Mouse (Mus musculus): ENCODE results near the gene Slc25a27. TPM values are rescaled to one million over a fixed set of nuclear protein-coding genes. Genes with fewer than 3 reads are reported as not detected.

The Slc25a27 gene
- not detected in 2 replicates for polyA plus RNA-seq (2012; ENCODE audit: insufficient read depth, low replicate concordance)

GRCm38 (mm10) chr17:43666576-43667289, at the start of gene Slc25a27:
TSS of gene Slc25a27 (minus strand) at chr17:43667214.
- Histone ChIP-seq H3K9me3 (no peaks in the 10 kb centered on the region), H3K27me3 (replicated peaks) (peaks cover 7% of the 10 kb centered on the region), H3K36me3 (replicated peaks; ENCODE audit: low read length) (no peaks in the 10 kb centered on the region), H3K4me3 (replicated peaks) (peak within 1 kb of the TSS; percentile 91), H3K4me1 (peaks cover 13% of the 10 kb centered on the region)
- TF ChIP-seq FLI1 (IDR thresholded peaks at IDR 0.05; ENCODE audit: low read length) (no peak), GATA1 (IDR thresholded peaks at IDR 0.05; ENCODE audit: borderline replicate concordance, low read length) (no peak)

DNA sequence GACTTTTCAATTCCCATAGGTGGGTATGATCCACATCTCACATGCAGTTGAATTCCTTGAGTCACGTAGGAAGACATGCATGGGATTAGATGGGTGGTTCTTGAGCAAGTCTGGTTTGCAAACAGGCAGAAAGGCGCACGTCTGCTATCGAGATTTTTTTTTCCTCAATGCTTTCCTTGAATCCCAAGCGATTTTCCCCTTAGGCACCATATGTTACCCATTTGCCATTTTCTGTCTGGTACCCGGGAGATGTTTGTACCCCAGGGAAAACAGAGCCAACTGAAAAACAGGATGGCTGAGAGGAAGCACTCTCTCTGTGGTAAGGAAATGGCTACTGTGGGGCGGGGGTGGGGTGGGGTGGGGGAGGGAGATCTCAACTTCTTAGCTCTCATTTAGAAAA, 49.6 kb upstream of the Slc25a27 start:
- H3K9me3 ChIP-seq = peaks cover 5% of the 10 kb centered on the region
- H3K4me1 ChIP-seq = no peaks in the 10 kb centered on the region
- H3K4me3 ChIP-seq (replicated peaks) = no peak overlapping the region
- H3K27me3 ChIP-seq (replicated peaks) = no peaks in the 10 kb centered on the region
- TF ChIP-seq GATA1 (IDR thresholded peaks at IDR 0.05; ENCODE audit: borderline replicate concordance, low read length) (no peak), FLI1 (IDR thresholded peaks at IDR 0.05; ENCODE audit: low read length) (no peak)
- H3K36me3 ChIP-seq (replicated peaks; ENCODE audit: low read length) = no peaks in the 10 kb centered on the region

- H3K27me3 ChIP-seq (replicated peaks) = no peaks in the 10 kb centered on the region
- H3K36me3 ChIP-seq (replicated peaks; ENCODE audit: low read length) = no peaks in the 10 kb centered on the region
- peaks cover 5% of the 10 kb centered on the region for H3K9me3 ChIP-seq
- no peak for TF ChIP-seq FLI1 (IDR thresholded peaks at IDR 0.05; ENCODE audit: low read length)
- no peak for TF ChIP-seq GATA1 (IDR thresholded peaks at IDR 0.05; ENCODE audit: borderline replicate concordance, low read length)
- no peak overlapping the region for H3K4me3 ChIP-seq (replicated peaks)
- no peaks in the 10 kb centered on the region for H3K4me1 ChIP-seq
Measured at GRCm38 (mm10) chr17:43714191-43714590, 47.2 kb upstream of the Slc25a27 start.

- Histone ChIP-seq H3K9me3 (peaks cover 10% of the 10 kb centered on the region), H3K36me3 (replicated peaks; ENCODE audit: low read length) (no peaks in the 10 kb centered on the region), H3K27me3 (replicated peaks) (no peaks in the 10 kb centered on the region), H3K4me3 (replicated peaks) (no peak overlapping the region), H3K4me1 (no peaks in the 10 kb centered on the region)
- TF ChIP-seq GATA1 (IDR thresholded peaks at IDR 0.05; ENCODE audit: borderline replicate concordance, low read length) (no peak), FLI1 (IDR thresholded peaks at IDR 0.05; ENCODE audit: low read length) (no peak)
Measured at GRCm38 (mm10) chr17:43711557-43712352, 44.7 kb upstream of the Slc25a27 start.

GRCm38 (mm10) chr17:43707254-43707653, 40.2 kb upstream of the Slc25a27 start:
- Histone ChIP-seq H3K9me3 (0 out of 2 replicates have a peak, but pooled peaks cover 5% of the 10 kb centered on the region), H3K4me3 (replicated peaks) (no peak overlapping the region), H3K27me3 (replicated peaks) (no peaks in the 10 kb centered on the region), H3K36me3 (replicated peaks; ENCODE audit: low read length) (no peaks in the 10 kb centered on the region), H3K4me1 (no peaks in the 10 kb centered on the region)
- TF ChIP-seq FLI1 (IDR thresholded peaks at IDR 0.05; ENCODE audit: low read length) (no peak), GATA1 (IDR thresholded peaks at IDR 0.05; ENCODE audit: borderline replicate concordance, low read length) (no peak)

- Histone ChIP-seq H3K4me1 (no peaks in the 10 kb centered on the region), H3K36me3 (replicated peaks; ENCODE audit: low read length) (no peaks in the 10 kb centered on the region), H3K9me3 (0 out of 2 replicates have a peak, but pooled peaks cover 5% of the 10 kb centered on the region), H3K4me3 (replicated peaks) (no peak overlapping the region), H3K27me3 (replicated peaks) (no peaks in the 10 kb centered on the region)
- no peak for TF ChIP-seq FLI1 (IDR thresholded peaks at IDR 0.05; ENCODE audit: low read length)
- no peak for TF ChIP-seq GATA1 (IDR thresholded peaks at IDR 0.05; ENCODE audit: borderline replicate concordance, low read length)
Measured at GRCm38 (mm10) chr17:43706749-43707148, 39.7 kb upstream of the Slc25a27 start.

DNA sequence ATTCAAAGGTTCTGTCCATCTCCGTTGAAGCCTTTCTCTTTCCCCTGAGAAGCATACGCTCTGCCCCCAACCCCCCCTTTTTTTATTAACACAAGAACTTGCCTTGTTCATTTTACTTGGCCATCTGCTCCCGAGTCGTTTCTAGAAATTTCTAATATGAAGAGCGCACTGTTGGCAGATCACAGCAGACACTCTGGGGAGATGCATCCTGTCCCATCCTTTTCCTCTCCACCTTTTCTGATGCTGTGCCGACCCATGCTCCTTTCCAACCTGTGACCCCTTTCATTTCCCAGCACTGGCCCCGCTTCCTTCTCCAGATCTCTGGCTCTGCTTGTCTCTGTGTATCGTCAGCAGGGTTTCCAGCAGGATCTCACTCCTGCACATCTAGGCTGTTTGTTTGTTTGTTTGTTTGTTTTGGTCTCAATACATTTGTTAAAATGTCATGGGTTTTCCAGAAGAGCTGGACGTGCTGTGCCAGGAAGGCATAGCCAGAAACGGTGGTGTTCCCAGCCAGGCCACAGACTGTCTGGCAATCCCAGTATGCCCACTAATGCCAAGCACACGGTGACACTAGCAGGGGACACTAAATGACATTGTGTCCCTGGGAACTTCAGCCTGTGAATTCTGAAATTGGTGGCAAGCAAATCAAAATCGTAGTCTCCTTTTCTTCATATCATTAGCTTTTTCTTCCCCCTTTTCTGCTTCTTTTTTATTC, 37.4 kb upstream of the Slc25a27 start:
- H3K4me1 ChIP-seq = no peaks in the 10 kb centered on the region; the same call in 1 of the 2 replicates
- TF ChIP-seq GATA1 (IDR thresholded peaks at IDR 0.05; ENCODE audit: borderline replicate concordance, low read length) = no peak
- TF ChIP-seq FLI1 (IDR thresholded peaks at IDR 0.05; ENCODE audit: low read length) = no peak
- H3K9me3 ChIP-seq = 0 out of 2 replicates have a peak, but pooled peaks cover 5% of the 10 kb centered on the region

DNA sequence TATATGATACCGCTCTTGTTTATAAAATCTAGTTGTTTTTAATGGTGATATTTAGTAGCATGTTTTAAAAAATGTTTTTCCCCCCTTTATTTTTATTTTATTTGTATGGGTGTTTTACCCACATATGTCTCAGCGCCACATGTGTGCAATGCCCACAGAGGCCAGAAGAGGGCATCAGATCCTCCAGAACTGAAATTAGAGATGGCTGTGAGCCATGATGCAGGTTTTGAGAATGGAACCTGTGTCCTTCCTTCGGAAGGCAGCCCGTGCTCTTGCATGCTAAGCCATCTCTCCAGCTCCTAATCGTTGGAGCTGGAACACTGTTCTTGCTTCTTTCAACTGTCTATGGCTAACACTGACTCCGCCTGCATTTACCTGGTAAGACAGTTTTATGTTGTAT, 34.0 kb upstream of the Slc25a27 start:
- H3K4me3 ChIP-seq (replicated peaks) = no peak overlapping the region
- TF ChIP-seq GATA1 (IDR thresholded peaks at IDR 0.05; ENCODE audit: borderline replicate concordance, low read length) (no peak), FLI1 (IDR thresholded peaks at IDR 0.05; ENCODE audit: low read length) (no peak)
- no peaks in the 10 kb centered on the region for H3K27me3 ChIP-seq (replicated peaks)
- peaks cover 8% of the 10 kb centered on the region; the same call in 1 of the 2 replicates for H3K4me1 ChIP-seq
- H3K36me3 ChIP-seq (replicated peaks; ENCODE audit: low read length) = no peaks in the 10 kb centered on the region
- H3K9me3 ChIP-seq = no peaks in the 10 kb centered on the region

More for the DNA sequence above, 37.4 kb upstream of the Slc25a27 start:
- H3K27me3 ChIP-seq (replicated peaks) = no peaks in the 10 kb centered on the region
- no peak overlapping the region for H3K4me3 ChIP-seq (replicated peaks)
- H3K36me3 ChIP-seq (replicated peaks; ENCODE audit: low read length) = no peaks in the 10 kb centered on the region

DNA sequence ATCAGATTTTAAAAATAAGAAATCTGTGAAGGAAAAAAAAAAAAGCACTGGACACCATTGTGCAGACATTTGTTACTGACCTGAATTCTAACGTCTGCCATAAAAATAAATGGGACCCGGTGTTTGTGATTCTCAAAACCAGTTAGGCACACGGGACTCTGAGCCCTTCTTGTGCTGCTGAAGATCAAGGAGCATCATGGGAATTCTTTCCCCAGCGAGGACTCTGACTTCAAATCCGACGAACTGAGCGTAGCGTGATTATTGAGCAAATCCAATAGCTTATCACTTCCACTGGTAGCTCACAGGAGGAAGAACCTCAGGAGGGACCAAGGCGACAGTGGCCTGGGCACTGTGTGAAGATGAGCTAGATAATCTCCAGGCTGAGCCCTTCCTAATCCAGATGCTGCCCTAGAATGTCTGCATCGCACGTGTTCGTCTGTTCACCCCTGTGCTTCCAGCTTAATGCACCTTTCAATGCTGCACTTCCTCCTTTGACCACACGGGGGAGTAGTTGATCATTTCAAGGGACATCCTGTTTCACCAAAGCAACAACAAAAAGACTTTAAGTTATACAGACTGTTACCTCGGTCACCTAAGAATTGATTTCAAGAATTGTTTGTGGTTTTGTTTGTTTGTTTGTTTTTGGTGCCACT, 32.1 kb upstream of the Slc25a27 start:
- no peak overlapping the region for H3K4me3 ChIP-seq (replicated peaks)
- peaks cover 6% of the 10 kb centered on the region for H3K9me3 ChIP-seq
- TF ChIP-seq FLI1 (IDR thresholded peaks at IDR 0.05; ENCODE audit: low read length) (no peak), GATA1 (IDR thresholded peaks at IDR 0.05; ENCODE audit: borderline replicate concordance, low read length) (no peak)
- H3K4me1 ChIP-seq = peaks cover 8% of the 10 kb centered on the region; the same call in 1 of the 2 replicates
- no peaks in the 10 kb centered on the region for H3K27me3 ChIP-seq (replicated peaks)
- H3K36me3 ChIP-seq (replicated peaks; ENCODE audit: low read length) = no peaks in the 10 kb centered on the region
